Mouse (Mus musculus) kidney, adult 2 months (tissue): ENCODE measurements around the gene Slc35b2. TPM values are rescaled to one million over a fixed set of nuclear protein-coding genes. Genes with fewer than 3 reads are reported as not detected.

Source experiments
- DNase-seq: peaks from one replicate; pipeline ENCODE4 v3.0.0; 2021
- H3K27ac ChIP-seq: fragments of 200-500 bp; 2 replicates; pipeline ENCODE4 v1.5.1; 2012; ENCODE audit warnings: low read depth, low read length, control low read depth, inconsistent platforms; ENCODE audit not compliant: insufficient read depth
- H3K27me3 ChIP-seq: fragments of 200-500 bp; replicated peaks from 2 replicates; pipeline ENCODE4 v1.6.1; 2012; ENCODE audit warnings: mild to moderate bottlenecking, moderate library complexity, low read length, inconsistent platforms; ENCODE audit not compliant: control insufficient read depth, insufficient read depth
- H3K36me3 ChIP-seq: fragments of 200-500 bp; 2 replicates; pipeline ENCODE4 v1.6.1; 2012; ENCODE audit warnings: mild to moderate bottlenecking, moderate library complexity, low read length, inconsistent platforms; ENCODE audit not compliant: control insufficient read depth, insufficient read depth
- H3K4me1 ChIP-seq: fragments of 200-500 bp; 2 replicates; pipeline ENCODE4 v1.6.1; 2011; ENCODE audit warnings: low read length; ENCODE audit not compliant: control insufficient read depth, insufficient read depth
- H3K4me3 ChIP-seq: fragments of 200-500 bp; 2 replicates; pipeline ENCODE4 v1.5.1; 2011; ENCODE audit warnings: mild to moderate bottlenecking, low read depth, low read length, control low read depth; ENCODE audit not compliant: insufficient read depth
- CTCF ChIP-seq: fragments of 200-500 bp; conservative IDR thresholded peaks from 2 replicates; pipeline ENCODE4 v1.5.1; 2011; ENCODE audit warnings: low read depth, mild to moderate bottlenecking, control low read depth, low read length, moderate library complexity, mixed read lengths; ENCODE audit not compliant: insufficient read depth, insufficient read length
- POLR2A ChIP-seq: fragments of 200-500 bp; IDR thresholded peaks from one replicate; pipeline ENCODE4 v1.6.1; 2011; ENCODE audit warnings: low read depth, low read length, control low read depth
- WGBS: fragments of 180-500 bp; shearing (Covaris S2); methylation state at CpG from one replicate; pipeline ENCODE4 v1.1.7; 2018; 5-methylcytosine and 5-hydroxymethylcytosine counted together
- polyA plus RNA-seq: library from polyadenylated mRNA; depleted of rRNA; stranded (reverse); fragments of >200 nt; gene quantifications from 2 replicates; pipeline ENCODE4 v1.2.3, GENCODE M21; 2012

Slc35b2 gene
- polyA plus RNA-seq, 1 experiment, result 75.5 TPM

DNA sequence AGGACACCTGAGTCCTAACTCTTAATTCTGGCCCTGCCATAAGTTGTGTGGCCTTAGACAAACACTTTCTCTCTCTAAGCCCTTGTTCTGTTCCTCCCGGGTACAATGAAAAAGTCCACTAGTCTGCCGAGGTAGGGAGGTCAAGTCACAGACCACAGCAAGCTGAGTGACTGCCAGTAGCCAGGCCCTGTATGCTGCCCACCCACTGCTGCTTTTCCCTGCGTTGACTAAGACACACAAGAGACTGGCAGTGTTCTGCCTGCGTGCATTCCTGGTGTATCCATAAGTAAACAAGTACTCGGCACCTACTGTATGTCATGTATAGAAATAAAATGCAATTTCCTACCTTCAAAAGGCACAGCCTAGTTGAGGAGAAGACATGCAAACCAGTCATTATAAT lies 13.4 kb upstream of the Slc35b2 start:
- DNase-seq, result no peak
- Histone ChIP-seq H3K27ac (no peak overlapping the region), H3K36me3 (no peaks in the 10 kb centered on the region), H3K4me1 (no peaks in the 10 kb centered on the region), H3K4me3 (no peak overlapping the region), H3K27me3 (peaks cover 5% of the 10 kb centered on the region)
- TF ChIP-seq CTCF, result no peak
- WGBS, result 40% methylated on average over 5 of the region's 5 CpGs

DNA sequence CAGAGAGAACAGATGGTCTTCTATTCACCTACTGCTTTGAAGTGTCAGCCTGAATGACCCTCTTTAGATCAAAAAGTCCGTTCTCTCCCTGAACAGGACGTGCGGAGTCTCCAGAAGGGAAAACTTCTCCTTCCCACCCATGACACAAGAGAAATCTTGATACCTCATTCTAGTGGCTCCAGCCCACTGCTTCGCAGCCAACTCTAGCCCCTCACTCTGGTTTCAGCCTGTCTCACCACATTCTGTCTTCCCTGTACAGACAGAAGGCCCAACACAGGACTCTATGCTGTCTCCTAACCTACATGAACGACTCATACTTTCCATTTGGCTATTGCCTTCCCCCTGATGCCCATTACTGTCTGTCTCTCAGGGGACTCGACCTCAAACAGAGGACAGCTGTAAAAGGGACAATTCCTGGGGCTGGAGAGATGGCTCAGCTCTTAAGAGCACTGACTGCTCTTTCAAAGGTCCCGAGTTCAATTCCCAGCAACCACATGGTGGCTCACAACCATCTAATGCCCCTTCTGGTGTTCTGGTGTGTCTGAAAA lies 12.4 kb upstream of the Slc35b2 start:
- H3K27me3 ChIP-seq, result peaks cover 5% of the 10 kb centered on the region
- no peak for DNase-seq
- H3K4me3 ChIP-seq, result no peak overlapping the region
- peaks cover 3% of the 10 kb centered on the region for H3K4me1 ChIP-seq
- WGBS, result 57% methylated on average over 7 of the region's 7 CpGs
- no peak overlapping the region for H3K27ac ChIP-seq
- no peaks in the 10 kb centered on the region for H3K36me3 ChIP-seq
- TF ChIP-seq CTCF (no peak), POLR2A (no peak)

DNA sequence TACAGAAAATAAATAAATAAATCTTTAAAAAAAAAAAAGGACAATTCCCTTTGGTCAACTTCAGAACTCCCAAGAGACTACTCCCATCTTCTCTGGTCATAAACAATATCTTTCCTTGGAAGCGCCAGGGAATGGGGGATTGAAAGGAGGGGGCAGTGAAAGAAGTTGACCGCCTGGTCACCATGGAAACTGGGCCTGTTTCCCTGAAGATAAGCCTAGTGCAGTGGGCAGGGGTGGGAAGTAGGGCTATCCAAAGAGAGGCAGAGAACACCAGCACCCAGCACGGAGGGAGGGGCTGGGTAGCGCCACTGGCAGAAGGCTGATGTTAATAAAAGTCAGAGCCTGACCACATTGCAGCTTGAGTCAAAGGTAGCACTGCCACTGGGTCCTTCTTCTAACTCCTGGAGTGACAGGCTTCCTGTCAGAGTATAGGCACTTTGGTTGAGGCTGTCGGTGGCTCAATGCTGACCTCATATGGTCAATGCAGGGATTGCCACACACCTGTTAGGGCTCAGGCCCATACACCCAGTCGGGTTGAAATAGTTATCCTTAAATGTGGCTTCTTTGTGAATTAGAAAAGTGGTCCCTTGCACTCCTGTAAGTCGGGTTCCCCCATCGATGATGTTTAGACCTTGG lies 11.7 kb upstream of the Slc35b2 start:
- no peak overlapping the region for H3K27ac ChIP-seq
- TF ChIP-seq CTCF (peak; percentile 99), POLR2A (no peak)
- DNase-seq, result peak; percentile 83
- H3K27me3 ChIP-seq, result peaks cover 5% of the 10 kb centered on the region
- H3K4me1 ChIP-seq, result peaks cover 6% of the 10 kb centered on the region
- H3K4me3 ChIP-seq, result no peak overlapping the region
- WGBS, result 9% methylated on average over 8 of the region's 8 CpGs
- no peaks in the 10 kb centered on the region for H3K36me3 ChIP-seq

DNA sequence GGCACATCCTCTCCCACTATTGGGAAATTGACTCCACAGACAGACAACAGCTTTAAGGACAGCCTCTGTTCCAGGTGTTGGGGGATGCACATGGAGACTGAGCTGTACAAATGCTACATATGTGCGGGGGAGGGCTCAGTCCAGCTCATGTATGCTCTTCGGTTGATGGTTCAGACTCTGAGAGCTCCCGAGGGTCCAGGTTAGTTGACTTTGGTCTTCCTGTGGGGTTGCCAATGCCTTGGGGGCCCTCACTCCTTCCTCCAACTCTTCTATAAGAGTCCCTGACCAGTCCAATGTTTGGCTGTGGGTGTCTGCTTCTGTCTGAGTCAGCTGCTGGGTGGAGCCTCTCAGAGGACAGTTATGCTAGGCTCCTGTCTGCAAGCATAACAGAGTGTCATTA lies 10.6 kb upstream of the Slc35b2 start:
- Histone ChIP-seq H3K4me3 (no peak overlapping the region), H3K36me3 (no peaks in the 10 kb centered on the region), H3K4me1 (peaks cover 7% of the 10 kb centered on the region), H3K27ac (no peak overlapping the region), H3K27me3 (peaks cover 5% of the 10 kb centered on the region)
- no peak for DNase-seq
- 68% methylated on average over 3 of the region's 3 CpGs for WGBS
- no peak for TF ChIP-seq CTCF
- TF ChIP-seq POLR2A, result no peak

DNA sequence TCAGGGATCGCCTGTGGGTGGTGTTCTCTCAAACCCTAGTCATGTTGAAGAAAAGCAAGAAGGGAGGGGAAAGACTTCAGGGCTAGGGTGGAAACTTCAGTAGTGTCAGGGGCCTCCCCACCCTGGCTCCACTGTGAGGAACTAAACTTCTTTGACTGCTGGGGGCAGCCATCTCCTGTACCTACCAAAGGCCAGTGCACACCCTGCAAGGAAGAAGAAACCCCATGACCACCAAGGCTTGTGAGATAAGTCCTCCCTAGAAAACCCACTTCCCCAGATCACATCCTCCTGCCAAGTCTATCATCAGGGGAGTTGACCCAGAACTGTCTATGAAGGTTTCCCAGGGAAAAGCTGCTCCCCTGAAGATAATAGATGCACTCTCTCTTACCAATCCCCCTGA lies 9.3 kb upstream of the Slc35b2 start:
- no peak for DNase-seq
- H3K36me3 ChIP-seq, result no peaks in the 10 kb centered on the region
- no peak overlapping the region for H3K4me3 ChIP-seq
- TF ChIP-seq CTCF, result no peak
- TF ChIP-seq POLR2A, result no peak
- peaks cover 7% of the 10 kb centered on the region for H3K4me1 ChIP-seq
- peaks cover 2% of the 10 kb centered on the region; the same call in 1 of the 2 replicates for H3K27me3 ChIP-seq
- WGBS, result 56% methylated on average over 1 of the region's 1 CpGs
- H3K27ac ChIP-seq, result no peak overlapping the region

DNA sequence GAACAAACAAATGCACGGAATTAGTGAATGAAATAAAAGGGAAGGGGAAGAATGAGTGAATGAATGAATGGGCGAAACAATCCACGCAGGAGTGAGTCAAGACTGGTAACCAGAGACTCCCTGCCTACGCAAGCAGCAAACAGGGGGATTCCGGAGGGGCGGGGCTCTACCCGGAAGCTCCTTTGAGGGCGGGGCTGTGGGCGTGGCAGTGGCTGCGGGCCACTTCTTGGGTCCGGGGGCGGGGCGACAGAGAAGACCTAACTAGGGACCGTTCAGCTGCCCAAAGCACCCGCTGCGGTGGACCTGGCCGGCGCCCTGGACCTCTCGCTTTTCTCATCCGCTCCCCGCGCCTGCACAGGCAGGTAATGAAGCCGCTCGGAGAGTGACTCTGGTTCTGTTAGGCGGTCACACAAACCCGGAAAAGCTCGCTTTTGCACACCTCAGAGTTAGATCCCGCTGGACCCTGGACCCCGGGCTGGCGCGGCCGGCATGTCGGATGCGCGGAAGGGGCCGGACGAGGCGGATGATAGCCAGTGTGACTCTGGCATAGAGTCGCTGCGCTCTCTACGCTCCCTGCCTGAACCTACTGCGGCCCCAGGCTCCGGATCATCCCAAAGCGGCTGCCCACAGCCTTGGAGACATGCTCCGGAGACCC lies 8.1 kb upstream of the Slc35b2 start, which contains the start of gene Nfkbie:
Gene Nfkbie, plus strand, starts transcription at position 252 of the 655 bp plus-strand sequence.
- under 1% methylated on average over 45 of the region's 45 CpGs for WGBS
- Histone ChIP-seq H3K4me1 (peaks cover 7% of the 10 kb centered on the region), H3K27me3 (no peaks in the 10 kb centered on the region), H3K27ac (peak within 1 kb of the TSS; percentile 24; the same call in 1 of the 2 replicates), H3K36me3 (no peaks in the 10 kb centered on the region), H3K4me3 (peak within 1 kb of the TSS; percentile 83)
- DNase-seq, result peak; percentile 97
- TF ChIP-seq CTCF (no peak), POLR2A (peak; percentile 42)

DNA sequence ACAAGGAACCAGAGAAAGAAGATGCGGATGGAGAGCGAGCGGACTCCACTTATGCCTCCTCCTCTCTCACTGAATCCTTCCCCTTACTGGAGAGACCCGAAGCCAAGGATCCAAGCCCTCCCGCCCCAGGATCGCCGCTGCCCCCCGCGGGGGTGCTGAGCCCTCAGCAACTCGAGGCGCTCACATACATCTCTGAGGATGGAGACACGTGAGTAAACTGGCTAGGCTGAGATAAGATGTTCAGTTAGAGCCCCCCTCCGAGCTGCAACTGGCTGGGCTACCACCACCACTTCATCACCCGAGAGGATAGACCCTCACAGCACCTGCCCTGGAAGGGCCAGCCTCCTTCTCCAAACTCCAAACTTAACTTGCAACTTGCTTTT lies 7.6 kb upstream of the Slc35b2 start:
- H3K27me3 ChIP-seq, result no peaks in the 10 kb centered on the region
- peak overlapping the region; percentile 83 for H3K4me3 ChIP-seq
- 4% methylated on average over 14 of the region's 14 CpGs for WGBS
- no peaks in the 10 kb centered on the region for H3K36me3 ChIP-seq
- peaks cover 7% of the 10 kb centered on the region for H3K4me1 ChIP-seq
- no peak for DNase-seq
- H3K27ac ChIP-seq, result no peak overlapping the region
- TF ChIP-seq POLR2A (no peak), CTCF (no peak)
